In genomic region chr11:104549438-104550405, GRCm38 (mm10) we compare ENCODE assay signal across 8 mouse cellular contexts. TPM values are rescaled to one million over a fixed set of nuclear protein-coding genes. Genes with fewer than 3 reads are reported as not detected.
DNase-seq lines count a peak whose midpoint lies in the region; ATAC-seq and TF ChIP-seq lines count a peak whose summit lies in the region.

No protein-coding gene starts in this region.

- H3K4me3 ChIP-seq in forebrain, embryonic 12.5 days (replicated peaks) = peak overlapping the region; percentile 94
- peak overlapping the region; percentile 91 for H3K4me3 ChIP-seq in hindbrain, embryonic 16.5 days (ENCODE audit: low read length)
- H3K4me3 ChIP-seq in liver, embryonic 11.5 days (ENCODE audit: low read depth, low read length) = peak overlapping the region; percentile 95
- peak overlapping the region; percentile 68 for H3K4me3 ChIP-seq in midbrain, postnatal 0 days (ENCODE audit: low read depth, low read length)
- peak overlapping the region; percentile 89 for H3K4me3 ChIP-seq in stomach, postnatal 0 days (ENCODE audit: low read depth, low read length)

- no peaks in the 10 kb centered on the region for H3K9me3 ChIP-seq in forebrain, embryonic 12.5 days
- H3K9me3 ChIP-seq in hindbrain, embryonic 16.5 days (ENCODE audit: control insufficient read depth, low read length) = no peaks in the 10 kb centered on the region
- H3K9me3 ChIP-seq in liver, embryonic 11.5 days (ENCODE audit: control insufficient read depth, low read length) = no peaks in the 10 kb centered on the region
- no peaks in the 10 kb centered on the region for H3K9me3 ChIP-seq in midbrain, postnatal 0 days (ENCODE audit: low read length)
- H3K9me3 ChIP-seq in stomach, postnatal 0 days (ENCODE audit: control insufficient read depth, low read length) = no peaks in the 10 kb centered on the region

- under 1% methylated on average over 52 of the region's 53 CpGs for WGBS in forebrain, embryonic 12.5 days
- WGBS in hindbrain, embryonic 16.5 days = under 1% methylated on average over 45 of the region's 53 CpGs
- WGBS in liver, embryonic 11.5 days = under 1% methylated on average over 53 of the region's 53 CpGs
- under 1% methylated on average over 53 of the region's 53 CpGs for WGBS in midbrain, postnatal 0 days
- WGBS in stomach, postnatal 0 days = under 1% methylated on average over 53 of the region's 53 CpGs

- TF ChIP-seq EP300 in stomach, postnatal 0 days (optimal IDR thresholded peaks at IDR 0.05) = no peak

- peaks cover 13% of the 10 kb centered on the region for H3K4me1 ChIP-seq in forebrain, embryonic 12.5 days
- peaks cover 14% of the 10 kb centered on the region for H3K4me1 ChIP-seq in hindbrain, embryonic 16.5 days (ENCODE audit: control insufficient read depth, insufficient read depth, low read depth, low read length)
- H3K4me1 ChIP-seq in liver, embryonic 11.5 days (replicated peaks; ENCODE audit: control insufficient read depth, insufficient read depth, low read length) = peaks cover 25% of the 10 kb centered on the region
- peaks cover 2% of the 10 kb centered on the region; the same call in 1 of the 2 replicates for H3K4me1 ChIP-seq in midbrain, postnatal 0 days (ENCODE audit: insufficient read depth, low read length)
- H3K4me1 ChIP-seq in stomach, postnatal 0 days (replicated peaks; ENCODE audit: control insufficient read depth, insufficient read depth) = no peaks in the 10 kb centered on the region

- H3K36me3 ChIP-seq in forebrain, embryonic 12.5 days (replicated peaks) = peaks cover 9% of the 10 kb centered on the region
- no peaks in the 10 kb centered on the region for H3K36me3 ChIP-seq in hindbrain, embryonic 16.5 days (ENCODE audit: control insufficient read depth, insufficient read depth, low read length)
- no peaks in the 10 kb centered on the region for H3K36me3 ChIP-seq in liver, embryonic 11.5 days (ENCODE audit: control insufficient read depth, insufficient read depth, low read length)
- no peaks in the 10 kb centered on the region for H3K36me3 ChIP-seq in midbrain, postnatal 0 days (ENCODE audit: insufficient read depth, low read length)
- H3K36me3 ChIP-seq in stomach, postnatal 0 days (ENCODE audit: control insufficient read depth, insufficient read depth, low read length) = no peaks in the 10 kb centered on the region

- peak; percentile 42; the same call in 1 of the 2 replicates for ATAC-seq in forebrain, embryonic 12.5 days (ENCODE audit: low FRiP score)
- peak; percentile 45 for ATAC-seq in hindbrain, embryonic 16.5 days
- ATAC-seq in liver, embryonic 11.5 days (replicated peaks; ENCODE audit: low FRiP score) = peak; percentile 69
- ATAC-seq in midbrain, postnatal 0 days (ENCODE audit: low FRiP score) = peak; percentile 81
- ATAC-seq in stomach, postnatal 0 days (ENCODE audit: low FRiP score, low TSS enrichment) = peak; percentile 81

- peak; percentile 8 for DNase-seq in cerebellum, adult 11 months
- no peak for DNase-seq in cerebellum, adult 11-12 months
- DNase-seq in adrenal gland, postnatal 25 days = peak; percentile 76
- DNase-seq in liver, embryonic 11.5 days (ENCODE audit: low spot score) = peak; percentile 56
- DNase-seq in midbrain, postnatal 0 days (ENCODE audit: low spot score) = peak; percentile 63
- DNase-seq in stomach, postnatal 0 days (ENCODE audit: low spot score) = peak; percentile 81

- H3K4me2 ChIP-seq in forebrain, embryonic 12.5 days = peak overlapping the region; percentile 78
- peak overlapping the region; percentile 79 for H3K4me2 ChIP-seq in hindbrain, embryonic 16.5 days (ENCODE audit: low read length)
- peak overlapping the region; percentile 82 for H3K4me2 ChIP-seq in liver, embryonic 11.5 days
- peak overlapping the region; percentile 66 for H3K4me2 ChIP-seq in midbrain, postnatal 0 days (ENCODE audit: low read depth, low read length, poor library complexity, severe bottlenecking)
- H3K4me2 ChIP-seq in stomach, postnatal 0 days (replicated peaks; ENCODE audit: low read depth) = peak overlapping the region; percentile 69

- no peak for TF ChIP-seq CTCF in midbrain, postnatal 0 days (IDR thresholded peaks at IDR 0.05)
- TF ChIP-seq CTCF in stomach, postnatal 0 days (IDR thresholded peaks at IDR 0.05; ENCODE audit: low read depth) = no peak

- H3K27me3 ChIP-seq in forebrain, embryonic 12.5 days = 0 out of 2 replicates have a peak, but pooled peaks cover 10% of the 10 kb centered on the region
- H3K27me3 ChIP-seq in hindbrain, embryonic 16.5 days (replicated peaks; ENCODE audit: control insufficient read depth, insufficient read depth, low read length) = no peaks in the 10 kb centered on the region; the same call in 1 of the 2 replicates
- H3K27me3 ChIP-seq in liver, embryonic 11.5 days (replicated peaks; ENCODE audit: control insufficient read depth, insufficient read depth, low read length) = no peaks in the 10 kb centered on the region
- H3K27me3 ChIP-seq in midbrain, postnatal 0 days (ENCODE audit: insufficient read depth, low read length) = no peaks in the 10 kb centered on the region
- no peaks in the 10 kb centered on the region for H3K27me3 ChIP-seq in stomach, postnatal 0 days (ENCODE audit: control insufficient read depth, insufficient read depth, low read length)

- H3K9ac ChIP-seq in forebrain, embryonic 12.5 days = peak overlapping the region; percentile 99
- H3K9ac ChIP-seq in hindbrain, embryonic 16.5 days (ENCODE audit: low read depth, low read length) = peak overlapping the region; percentile 100
- H3K9ac ChIP-seq in liver, embryonic 11.5 days (ENCODE audit: low read depth, low read length) = peak overlapping the region; percentile 100
- peak overlapping the region; percentile 99 for H3K9ac ChIP-seq in midbrain, postnatal 0 days (replicated peaks; ENCODE audit: low read length, poor library complexity, severe bottlenecking)
- peak overlapping the region; percentile 98 for H3K9ac ChIP-seq in stomach, postnatal 0 days (ENCODE audit: low read length)

- peak overlapping the region; percentile 85 for H3K27ac ChIP-seq in forebrain, embryonic 12.5 days
- peak overlapping the region; percentile 92 for H3K27ac ChIP-seq in hindbrain, embryonic 16.5 days (ENCODE audit: low read depth, low read length)
- H3K27ac ChIP-seq in liver, embryonic 11.5 days (ENCODE audit: low read depth, low read length) = peak overlapping the region; percentile 92
- peak overlapping the region; percentile 91 for H3K27ac ChIP-seq in midbrain, postnatal 0 days (ENCODE audit: low read depth, low read length)
- H3K27ac ChIP-seq in stomach, postnatal 0 days (replicated peaks) = peak overlapping the region; percentile 95

RNA-seq across cellular contexts. Expression of gene Cdc27, which starts 0.7 kb away (rescaled TPM):
- total RNA-seq in adrenal gland, postnatal 25 days (2021) = 54.9 and 68.9 TPM in 2 replicates
- 52.6 and 53.7 TPM in 2 replicates for polyA plus RNA-seq in forebrain, embryonic 12.5 days (2016; fragmentation: Nextera tagmentation; extraction: Ambion mirVana)
- polyA plus RNA-seq in hindbrain, embryonic 16.5 days (2015; fragmentation: Nextera tagmentation; extraction: Ambion mirVana) = 31.4 and 38.4 TPM in 2 replicates
- 41.6 and 45.9 TPM in 2 replicates for polyA plus RNA-seq in liver, embryonic 11.5 days (2014; fragmentation: Nextera tagmentation; extraction: Ambion mirVana)
- total RNA-seq in midbrain, postnatal 0 days (2014; rRNA removed) = 33.5 and 42.4 TPM in 2 replicates
- polyA plus RNA-seq in midbrain, postnatal 0 days (2015; fragmentation: Nextera tagmentation; extraction: Ambion mirVana) = 34.1 and 34.9 TPM in 2 replicates
- 11.7 and 13.9 TPM in 2 replicates for polyA plus RNA-seq in stomach, postnatal 0 days (2015; fragmentation: Nextera tagmentation; extraction: Ambion mirVana)

RNA-seq across cellular contexts. Expression of gene Myl4, which starts 0.7 kb away (rescaled TPM):
- 2.9 and 3.4 TPM in 2 replicates for total RNA-seq in adrenal gland, postnatal 25 days (2021)
- polyA plus RNA-seq in forebrain, embryonic 12.5 days (2016; fragmentation: Nextera tagmentation; extraction: Ambion mirVana) = 1.4 and 2.0 TPM in 2 replicates
- 4.2 and 12.2 TPM in 2 replicates for polyA plus RNA-seq in hindbrain, embryonic 16.5 days (2015; fragmentation: Nextera tagmentation; extraction: Ambion mirVana)
- polyA plus RNA-seq in liver, embryonic 11.5 days (2014; fragmentation: Nextera tagmentation; extraction: Ambion mirVana) = 11.9 and 30.4 TPM in 2 replicates
- 2.5 and 4.0 TPM in 2 replicates for total RNA-seq in midbrain, postnatal 0 days (2014; rRNA removed)
- 4.6 and 5.4 TPM in 2 replicates for polyA plus RNA-seq in midbrain, postnatal 0 days (2015; fragmentation: Nextera tagmentation; extraction: Ambion mirVana)
- 6.8 and 9.5 TPM in 2 replicates for polyA plus RNA-seq in stomach, postnatal 0 days (2015; fragmentation: Nextera tagmentation; extraction: Ambion mirVana)

RNA-seq across cellular contexts. Expression of gene Itgb3, which starts 58.1 kb away (rescaled TPM):
- total RNA-seq in adrenal gland, postnatal 25 days (2021) = 5.4 and 6.1 TPM in 2 replicates
- polyA plus RNA-seq in forebrain, embryonic 12.5 days (2016; fragmentation: Nextera tagmentation; extraction: Ambion mirVana) = 1.6 and 1.8 TPM in 2 replicates
- polyA plus RNA-seq in hindbrain, embryonic 16.5 days (2015; fragmentation: Nextera tagmentation; extraction: Ambion mirVana) = 1.6 and 1.9 TPM in 2 replicates
- 16.2 and 16.4 TPM in 2 replicates for polyA plus RNA-seq in liver, embryonic 11.5 days (2014; fragmentation: Nextera tagmentation; extraction: Ambion mirVana)
- 1.5 and 1.7 TPM in 2 replicates for total RNA-seq in midbrain, postnatal 0 days (2014; rRNA removed)
- polyA plus RNA-seq in midbrain, postnatal 0 days (2015; fragmentation: Nextera tagmentation; extraction: Ambion mirVana) = 0.62 and 0.83 TPM in 2 replicates
- 4.7 and 5.1 TPM in 2 replicates for polyA plus RNA-seq in stomach, postnatal 0 days (2015; fragmentation: Nextera tagmentation; extraction: Ambion mirVana)
